Mouse (Mus musculus): ENCODE measurements around the gene Nudt8. TPM values are rescaled to one million over a fixed set of nuclear protein-coding genes. Genes with fewer than 3 reads are reported as not detected.
"Not testable (repeated sequence)": the region's sequence is repeated elsewhere in the genome, so short reads cannot be mapped to it uniquely, and the experiment has no call there.

Gene Nudt8
- polyA plus RNA-seq, 1 experiment from 2014 or later, result 18.6 TPM

GRCm38 (mm10) chr19:4018743-4019583, 18.6 kb downstream of the Nudt8 start:
- Histone ChIP-seq H3K27me3 (replicated peaks) (no peaks in the 10 kb centered on the region), H3K4me3 (no peak overlapping the region), H3K9ac (no peak overlapping the region), H3K4me1 (peaks cover 42% of the 10 kb centered on the region), H3K9me3 (replicated peaks) (no peaks in the 10 kb centered on the region), H3K4me2 (0 out of 2 replicates have a peak overlapping the region, but pooled peaks have one; percentile 6), H3K36me3 (no peaks in the 10 kb centered on the region), H3K27ac (no peak overlapping the region)
- WGBS (ENCODE audit: insufficient replicate concordance), result 39% methylated on average over 18 of the region's 18 CpGs
- ATAC-seq, result peak; percentile 63

- no peak for ATAC-seq
- H3K4me3 ChIP-seq, result no peak overlapping the region
- H3K4me2 ChIP-seq, result no peak overlapping the region
- 53% methylated on average over 7 of the region's 7 CpGs for WGBS (ENCODE audit: insufficient replicate concordance)
- peaks cover 16% of the 10 kb centered on the region for H3K9me3 ChIP-seq (replicated peaks)
- peaks cover 15% of the 10 kb centered on the region for H3K4me1 ChIP-seq
- no peaks in the 10 kb centered on the region for H3K36me3 ChIP-seq
- H3K27me3 ChIP-seq (replicated peaks), result no peaks in the 10 kb centered on the region
- no peak overlapping the region for H3K9ac ChIP-seq
- H3K27ac ChIP-seq, result no peak overlapping the region
Observed at GRCm38 (mm10) chr19:4023185-4023584, 22.8 kb downstream of the Nudt8 start.

- Histone ChIP-seq H3K27me3 (replicated peaks) (no peaks in the 10 kb centered on the region), H3K9ac (no peak overlapping the region), H3K9me3 (replicated peaks) (peaks cover 16% of the 10 kb centered on the region), H3K36me3 (no peaks in the 10 kb centered on the region), H3K4me3 (no peak overlapping the region), H3K4me1 (0 out of 2 replicates have a peak, but pooled peaks cover 2% of the 10 kb centered on the region), H3K27ac (no peak overlapping the region), H3K4me2 (no peak overlapping the region)
- ATAC-seq, result no peak
Observed at GRCm38 (mm10) chr19:4027576-4027975, 27.2 kb downstream of the Nudt8 start.

- H3K27ac ChIP-seq, result peak overlapping the region; percentile 55
- H3K4me3 ChIP-seq, result no peak overlapping the region
- no peaks in the 10 kb centered on the region for H3K27me3 ChIP-seq (replicated peaks)
- no peak for ATAC-seq
- peaks cover 18% of the 10 kb centered on the region for H3K4me1 ChIP-seq
- 49% methylated on average over 7 of the region's 7 CpGs for WGBS (ENCODE audit: insufficient replicate concordance)
- no peak overlapping the region for H3K9ac ChIP-seq
- H3K36me3 ChIP-seq, result peaks cover 10% of the 10 kb centered on the region
- no peak overlapping the region for H3K4me2 ChIP-seq
- H3K9me3 ChIP-seq (replicated peaks), result 0 out of 2 replicates have a peak, but pooled peaks cover 3% of the 10 kb centered on the region
Observed at GRCm38 (mm10) chr19:4032668-4033067, 32.3 kb downstream of the Nudt8 start.

GRCm38 (mm10) chr19:4033298-4033697, 32.9 kb downstream of the Nudt8 start:
- H3K4me3 ChIP-seq, result no peak overlapping the region
- H3K9me3 ChIP-seq (replicated peaks), result no peaks in the 10 kb centered on the region
- H3K9ac ChIP-seq, result no peak overlapping the region
- no peak overlapping the region for H3K4me2 ChIP-seq
- WGBS (ENCODE audit: insufficient replicate concordance), result 70% methylated on average over 3 of the region's 3 CpGs
- peaks cover 10% of the 10 kb centered on the region for H3K36me3 ChIP-seq
- ATAC-seq, result no peak
- peak overlapping the region; percentile 41; the same call in 1 of the 2 replicates for H3K27ac ChIP-seq
- no peaks in the 10 kb centered on the region for H3K27me3 ChIP-seq (replicated peaks)
- H3K4me1 ChIP-seq, result peaks cover 24% of the 10 kb centered on the region

- no peaks in the 10 kb centered on the region for H3K9me3 ChIP-seq (replicated peaks)
- H3K4me3 ChIP-seq, result no peak overlapping the region
- no peak overlapping the region for H3K4me2 ChIP-seq
- ATAC-seq, result no peak
- WGBS (ENCODE audit: insufficient replicate concordance), result 53% methylated on average over 5 of the region's 5 CpGs
- no peaks in the 10 kb centered on the region for H3K27me3 ChIP-seq (replicated peaks)
- H3K36me3 ChIP-seq, result peaks cover 10% of the 10 kb centered on the region
- no peak overlapping the region for H3K9ac ChIP-seq
- peak overlapping the region; percentile 41; the same call in 1 of the 2 replicates for H3K27ac ChIP-seq
- H3K4me1 ChIP-seq, result peaks cover 27% of the 10 kb centered on the region
Observed at GRCm38 (mm10) chr19:4033742-4034141, 33.4 kb downstream of the Nudt8 start.

- ATAC-seq, result no peak
- Histone ChIP-seq H3K36me3 (peaks cover 10% of the 10 kb centered on the region), H3K4me3 (peak overlapping the region; percentile 20), H3K4me2 (peak overlapping the region; percentile 53), H3K9ac (peak overlapping the region; percentile 48), H3K9me3 (replicated peaks) (no peaks in the 10 kb centered on the region), H3K27me3 (replicated peaks) (no peaks in the 10 kb centered on the region), H3K4me1 (peaks cover 25% of the 10 kb centered on the region), H3K27ac (peak overlapping the region; percentile 34)
- 59% methylated on average over 12 of the region's 12 CpGs for WGBS (ENCODE audit: insufficient replicate concordance)
Observed at GRCm38 (mm10) chr19:4036327-4037045, 36.1 kb downstream of the Nudt8 start.

- 23% methylated on average over 7 of the region's 8 CpGs for WGBS (ENCODE audit: insufficient replicate concordance)
- ATAC-seq, result peak; percentile 21
Observed at GRCm38 (mm10) chr19:4037154-4037787, 36.9 kb downstream of the Nudt8 start.

GRCm38 (mm10) chr19:4037788-4038232, 37.4 kb downstream of the Nudt8 start, which contains the start of gene Gstp1:
Gstp1 (minus strand) TSS chr19:4037985.
- peak within 1 kb of the TSS; percentile 76 for H3K9ac ChIP-seq
- H3K4me1 ChIP-seq, result peaks cover 31% of the 10 kb centered on the region
- no peaks in the 10 kb centered on the region for H3K27me3 ChIP-seq (replicated peaks)
- H3K27ac ChIP-seq, result peak within 1 kb of the TSS; percentile 74
- under 1% methylated on average over 26 of the region's 26 CpGs for WGBS (ENCODE audit: insufficient replicate concordance)
- peak; percentile 82 for ATAC-seq
- H3K36me3 ChIP-seq, result peaks cover 10% of the 10 kb centered on the region
- H3K9me3 ChIP-seq (replicated peaks), result no peaks in the 10 kb centered on the region
- peak within 1 kb of the TSS; percentile 79 for H3K4me2 ChIP-seq
- peak within 1 kb of the TSS; percentile 68 for H3K4me3 ChIP-seq

More at GRCm38 (mm10) chr19:4037154-4037787, 36.9 kb downstream of the Nudt8 start:
- H3K9ac ChIP-seq, result peak overlapping the region; percentile 76
- not testable (repeated sequence) for H3K36me3 ChIP-seq; H3K27me3 ChIP-seq (replicated peaks); H3K9me3 ChIP-seq (replicated peaks)
- peaks cover 30% of the 10 kb centered on the region for H3K4me1 ChIP-seq
- peak overlapping the region; percentile 79 for H3K4me2 ChIP-seq
- peak overlapping the region; percentile 68 for H3K4me3 ChIP-seq
- H3K27ac ChIP-seq, result peak overlapping the region; percentile 74

- H3K9me3 ChIP-seq (replicated peaks); H3K4me3 ChIP-seq; H3K4me2 ChIP-seq; H3K9ac ChIP-seq; ATAC-seq; H3K36me3 ChIP-seq; H3K27me3 ChIP-seq (replicated peaks); H3K27ac ChIP-seq: not testable (repeated sequence)
- peaks cover 47% of the 10 kb centered on the region for H3K4me1 ChIP-seq
- WGBS (ENCODE audit: insufficient replicate concordance), result 79% methylated on average over 5 of the region's 5 CpGs
Observed at GRCm38 (mm10) chr19:4040941-4041340, 40.6 kb downstream of the Nudt8 start.

- H3K4me1 ChIP-seq, result peaks cover 47% of the 10 kb centered on the region
- WGBS (ENCODE audit: insufficient replicate concordance), result 73% methylated on average over 4 of the region's 4 CpGs
- not testable (repeated sequence) for H3K27me3 ChIP-seq (replicated peaks); ATAC-seq; H3K4me2 ChIP-seq; H3K9ac ChIP-seq; H3K4me3 ChIP-seq; H3K9me3 ChIP-seq (replicated peaks); H3K36me3 ChIP-seq; H3K27ac ChIP-seq
Observed at GRCm38 (mm10) chr19:4041500-4041899, 41.1 kb downstream of the Nudt8 start.

All from liver, embryonic 12.5 days (tissue).